Mouse (Mus musculus) intestine, embryonic 15.5 days (tissue): ENCODE data around the gene Tsga10. TPM values are rescaled to one million over a fixed set of nuclear protein-coding genes. Genes with fewer than 3 reads are reported as not detected.

ENCODE experiments used
- ATAC-seq: fragments of 200-750 bp; cut with Nextera tagmentation; 2 replicates; pipeline ENCODE4 v1.8.0; 2017; ENCODE audit warnings: moderate TSS enrichment, moderate library complexity
- H3K27ac ChIP-seq: fragments of 300-500 bp; sonication (generic); 2 replicates; pipeline ENCODE4 v1.5.1; 2015; ENCODE audit warnings: mild to moderate bottlenecking, inconsistent platforms
- H3K27me3 ChIP-seq: fragments of 300-500 bp; sonication (generic); replicated peaks from 2 replicates; pipeline ENCODE4 v1.6.1; 2015; ENCODE audit warnings: inconsistent platforms
- H3K36me3 ChIP-seq: fragments of 300-500 bp; sonication (generic); 2 replicates; pipeline ENCODE4 v1.6.1; 2015; ENCODE audit warnings: inconsistent platforms
- H3K4me1 ChIP-seq: fragments of 300-500 bp; sonication (generic); replicated peaks from 2 replicates; pipeline ENCODE4 v1.6.1; 2015; ENCODE audit warnings: inconsistent platforms
- H3K4me2 ChIP-seq: fragments of 300-500 bp; sonication (generic); replicated peaks from 2 replicates; pipeline ENCODE4 v1.6.1; 2015; ENCODE audit warnings: mild to moderate bottlenecking, inconsistent platforms
- H3K4me3 ChIP-seq: fragments of 300-500 bp; sonication (generic); replicated peaks from 2 replicates; pipeline ENCODE4 v1.5.1; 2015; ENCODE audit warnings: inconsistent platforms
- H3K9ac ChIP-seq: fragments of 300-500 bp; sonication (generic); 2 replicates; pipeline ENCODE4 v1.6.1; 2015; ENCODE audit warnings: inconsistent platforms
- H3K9me3 ChIP-seq: fragments of 300-500 bp; sonication (generic); 2 replicates; pipeline ENCODE4 v1.6.1; 2016; ENCODE audit warnings: inconsistent platforms
- WGBS: fragments of 180-500 bp; shearing (Covaris S2); methylation state at CpG from one replicate; pipeline ENCODE4 v1.1.7; 2015; 5-methylcytosine and 5-hydroxymethylcytosine counted together
- polyA plus RNA-seq: library from polyadenylated mRNA; unstranded; fragments of >200 nt; fragmentation: Nextera tagmentation; extraction: Ambion mirVana; gene quantifications from 2 replicates; pipeline ENCODE4 v1.2.1, GENCODE M21; 2015

The Tsga10 gene
- polyA plus RNA-seq, result 4.5 and 4.7 TPM in 2 replicates

- no peaks in the 10 kb centered on the region for H3K27me3 ChIP-seq
- WGBS, result 81% methylated on average over 6 of the region's 6 CpGs
- no peaks in the 10 kb centered on the region for H3K4me1 ChIP-seq
- peak within 1 kb of the TSS; percentile 68 for H3K4me3 ChIP-seq
- peak within 1 kb of the TSS; percentile 83 for H3K4me2 ChIP-seq
- peak within 1 kb of the TSS; percentile 67 for H3K9ac ChIP-seq
- ATAC-seq, result no peak
- H3K36me3 ChIP-seq, result no peaks in the 10 kb centered on the region
- H3K9me3 ChIP-seq, result no peaks in the 10 kb centered on the region
- peak within 1 kb of the TSS; percentile 89 for H3K27ac ChIP-seq
These were observed at the start of gene Tsga10 for GRCm38 (mm10) chr1:37866286-37866685. Gene Tsga10, minus strand, starts transcription at chr1:37866429.

DNA sequence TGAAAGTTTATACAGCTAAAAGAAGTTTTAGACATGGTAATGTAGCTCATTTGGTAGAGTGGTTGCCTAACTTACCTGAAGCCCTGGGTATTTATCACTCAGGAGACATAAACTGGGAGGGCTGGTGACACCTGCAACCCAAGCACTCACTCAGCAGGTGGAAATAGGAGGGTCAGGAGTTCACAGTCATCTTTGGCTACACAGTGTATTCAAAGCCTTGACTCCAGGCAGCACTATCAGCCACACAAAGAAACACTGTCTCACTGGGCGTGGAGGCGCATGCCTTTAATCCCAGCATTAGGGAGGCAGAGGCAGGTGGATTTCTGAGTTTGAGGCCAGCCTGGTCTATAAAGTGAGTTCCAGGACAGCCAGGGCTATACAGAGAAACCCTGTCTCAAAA is 46.5 kb upstream of the Tsga10 start:
- H3K9ac ChIP-seq, result no peak overlapping the region
- no peak overlapping the region for H3K4me3 ChIP-seq
- H3K4me2 ChIP-seq, result no peak overlapping the region
- H3K27me3 ChIP-seq, result no peaks in the 10 kb centered on the region; the same call in 1 of the 2 replicates
- 83% methylated on average over 2 of the region's 2 CpGs for WGBS
- no peak overlapping the region for H3K27ac ChIP-seq
- H3K9me3 ChIP-seq, result no peaks in the 10 kb centered on the region
- H3K4me1 ChIP-seq, result no peaks in the 10 kb centered on the region
- no peak for ATAC-seq
- no peaks in the 10 kb centered on the region for H3K36me3 ChIP-seq

GRCm38 (mm10) chr1:37903178-37903577 is 36.9 kb upstream of the Tsga10 start:
- Histone ChIP-seq H3K9me3 (no peaks in the 10 kb centered on the region), H3K9ac (no peak overlapping the region), H3K27me3 (no peaks in the 10 kb centered on the region), H3K4me1 (no peaks in the 10 kb centered on the region), H3K27ac (no peak overlapping the region), H3K4me3 (no peak overlapping the region), H3K4me2 (no peak overlapping the region), H3K36me3 (peaks cover 8% of the 10 kb centered on the region; the same call in 1 of the 2 replicates)
- 29% methylated on average over 6 of the region's 6 CpGs for WGBS
- ATAC-seq, result no peak

DNA sequence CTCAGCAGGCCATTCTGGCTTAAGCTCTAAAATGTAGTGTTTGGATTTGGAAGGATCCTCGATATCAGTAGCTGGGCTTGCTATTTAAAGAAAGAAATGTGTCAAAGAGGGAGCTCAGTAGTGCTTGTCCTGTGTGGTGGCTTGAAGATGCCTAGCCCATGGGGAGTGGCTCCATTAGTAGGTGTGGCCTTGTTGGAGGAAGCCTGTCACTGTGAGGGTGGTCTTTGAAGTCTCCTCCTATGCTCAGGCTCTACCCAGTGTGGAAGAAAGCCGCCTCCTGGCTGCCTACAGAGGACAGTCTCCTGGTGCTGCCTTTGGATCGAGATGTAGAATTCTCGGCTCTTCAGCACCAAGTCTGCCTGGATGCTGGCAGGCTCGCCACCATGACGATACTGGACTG is 34.1 kb upstream of the Tsga10 start:
- Histone ChIP-seq H3K27ac (no peak overlapping the region), H3K4me1 (no peaks in the 10 kb centered on the region), H3K27me3 (no peaks in the 10 kb centered on the region), H3K9ac (no peak overlapping the region), H3K4me3 (no peak overlapping the region), H3K9me3 (no peaks in the 10 kb centered on the region), H3K36me3 (peaks cover 17% of the 10 kb centered on the region; the same call in 1 of the 2 replicates), H3K4me2 (no peak overlapping the region)
- no peak for ATAC-seq
- 52% methylated on average over 6 of the region's 6 CpGs for WGBS

- no peaks in the 10 kb centered on the region for H3K4me1 ChIP-seq
- no peak overlapping the region for H3K9ac ChIP-seq
- WGBS, result 72% methylated on average over 4 of the region's 4 CpGs
- H3K4me3 ChIP-seq, result no peak overlapping the region
- no peak for ATAC-seq
- no peak overlapping the region for H3K4me2 ChIP-seq
- no peaks in the 10 kb centered on the region for H3K27me3 ChIP-seq
- no peak overlapping the region for H3K27ac ChIP-seq
- H3K9me3 ChIP-seq, result no peaks in the 10 kb centered on the region
- peaks cover 21% of the 10 kb centered on the region for H3K36me3 ChIP-seq
These were observed 33.6 kb upstream of the Tsga10 start for GRCm38 (mm10) chr1:37899816-37900215.

DNA sequence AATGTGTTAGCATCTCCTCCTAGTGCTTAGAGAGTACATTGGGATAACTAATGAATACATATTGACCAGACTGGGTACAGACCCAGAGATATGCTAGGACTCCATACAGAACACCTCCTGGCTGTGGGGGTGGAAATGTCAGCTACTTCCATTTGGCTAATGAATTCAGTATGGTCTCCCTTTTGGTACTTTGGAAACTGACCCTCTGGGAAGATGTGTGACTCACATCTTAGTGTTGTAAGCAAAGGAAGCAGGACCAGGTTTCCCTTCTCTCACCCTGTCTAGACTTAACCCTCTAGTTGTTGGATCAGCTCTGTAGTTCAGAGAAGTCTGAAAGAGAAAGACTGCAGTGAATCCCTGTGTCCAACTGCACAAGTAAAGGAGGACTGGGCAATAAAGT is 28.4 kb upstream of the Tsga10 start:
- H3K4me1 ChIP-seq, result peaks cover 4% of the 10 kb centered on the region
- no peak for ATAC-seq
- no peak overlapping the region for H3K4me3 ChIP-seq
- H3K4me2 ChIP-seq, result no peak overlapping the region
- peaks cover 23% of the 10 kb centered on the region for H3K36me3 ChIP-seq
- H3K9me3 ChIP-seq, result no peaks in the 10 kb centered on the region
- H3K27ac ChIP-seq, result no peak overlapping the region
- no peaks in the 10 kb centered on the region for H3K27me3 ChIP-seq
- H3K9ac ChIP-seq, result no peak overlapping the region

GRCm38 (mm10) chr1:37891400-37891799 is 25.2 kb upstream of the Tsga10 start:
- H3K36me3 ChIP-seq, result peaks cover 9% of the 10 kb centered on the region; the same call in 1 of the 2 replicates
- peak overlapping the region; percentile 72 for H3K4me3 ChIP-seq
- ATAC-seq, result no peak
- H3K4me2 ChIP-seq, result peak overlapping the region; percentile 68
- no peaks in the 10 kb centered on the region for H3K9me3 ChIP-seq
- H3K27ac ChIP-seq, result no peak overlapping the region
- no peak overlapping the region for H3K9ac ChIP-seq
- WGBS, result 55% methylated on average over 3 of the region's 3 CpGs
- no peaks in the 10 kb centered on the region for H3K27me3 ChIP-seq
- peaks cover 11% of the 10 kb centered on the region for H3K4me1 ChIP-seq

DNA sequence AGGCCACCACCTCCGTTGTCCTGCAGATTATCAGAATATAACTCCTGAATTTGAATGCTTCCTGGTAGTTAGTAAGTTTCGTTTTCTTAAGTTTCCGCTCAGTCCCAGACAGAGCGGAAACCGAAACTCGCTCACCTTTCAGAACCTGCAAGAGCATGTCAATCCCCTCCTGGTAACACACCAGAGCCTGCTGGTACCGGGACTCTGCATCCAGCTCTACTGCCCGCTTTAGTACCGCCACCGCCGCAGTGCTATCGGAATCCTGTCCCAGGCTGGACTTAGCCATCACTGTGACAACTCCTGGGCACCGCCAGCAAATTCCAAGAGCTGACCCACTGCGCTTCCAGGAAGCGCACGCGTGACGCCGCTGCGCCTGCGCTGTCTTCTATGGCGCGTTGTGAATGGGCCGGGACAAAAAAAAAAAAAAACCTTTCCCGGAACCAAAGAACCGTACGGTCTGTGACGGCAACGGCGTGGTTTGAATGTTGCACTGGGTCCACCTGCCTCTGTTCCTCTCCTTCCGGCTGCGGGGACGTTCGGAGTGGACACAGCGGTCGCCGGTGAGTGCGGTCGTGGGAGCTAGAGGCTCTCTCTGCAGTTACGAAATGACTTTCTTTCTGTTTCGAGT is 23.9 kb upstream of the Tsga10 start, which contains the start of the genes Mitd1 and Mrpl30:
Gene Mitd1, minus strand, starts transcription at position 387 of the 628 bp plus-strand sequence.
Gene Mrpl30, plus strand, starts transcription at position 453 of the 628 bp plus-strand sequence.
- peak within 1 kb of the TSS; percentile 66 for H3K9ac ChIP-seq
- peak within 1 kb of the TSS; percentile 72 for H3K4me3 ChIP-seq
- peaks cover 6% of the 10 kb centered on the region; the same call in 1 of the 2 replicates for H3K36me3 ChIP-seq
- no peaks in the 10 kb centered on the region for H3K27me3 ChIP-seq
- WGBS, result under 1% methylated on average over 40 of the region's 41 CpGs
- peak within 1 kb of the TSS; percentile 68 for H3K4me2 ChIP-seq
- peaks cover 11% of the 10 kb centered on the region for H3K4me1 ChIP-seq
- ATAC-seq, result peak; percentile 93
- no peaks in the 10 kb centered on the region for H3K9me3 ChIP-seq
- H3K27ac ChIP-seq, result peak within 1 kb of the TSS; percentile 86

DNA sequence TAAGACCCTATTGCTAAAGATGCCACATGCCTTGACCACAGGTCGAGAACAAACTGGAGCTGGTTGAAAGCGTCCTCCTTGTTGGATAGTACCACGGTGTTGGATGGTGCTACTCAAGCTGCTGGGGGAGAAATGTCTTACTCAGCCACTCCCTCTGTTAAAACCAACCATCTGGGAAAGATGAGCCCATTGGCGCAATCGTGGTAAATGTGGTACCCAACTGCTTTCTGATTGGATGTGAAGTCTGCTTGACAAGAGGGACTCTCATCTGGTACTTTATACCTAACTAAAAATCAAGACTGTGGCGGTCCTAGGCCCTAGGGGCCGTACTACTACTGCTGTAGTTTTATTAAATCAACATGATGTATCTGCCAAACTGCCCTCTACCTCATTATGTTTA is 23.0 kb upstream of the Tsga10 start:
- H3K36me3 ChIP-seq, result 0 out of 2 replicates have a peak, but pooled peaks cover under 1% of the 10 kb centered on the region
- H3K27me3 ChIP-seq, result no peaks in the 10 kb centered on the region
- H3K4me3 ChIP-seq, result peak overlapping the region; percentile 72
- H3K27ac ChIP-seq, result no peak overlapping the region
- WGBS, result 80% methylated on average over 7 of the region's 7 CpGs
- H3K4me2 ChIP-seq, result peak overlapping the region; percentile 68
- no peak for ATAC-seq
- no peaks in the 10 kb centered on the region for H3K9me3 ChIP-seq
- peaks cover 11% of the 10 kb centered on the region for H3K4me1 ChIP-seq
- H3K9ac ChIP-seq, result peak overlapping the region; percentile 66

DNA sequence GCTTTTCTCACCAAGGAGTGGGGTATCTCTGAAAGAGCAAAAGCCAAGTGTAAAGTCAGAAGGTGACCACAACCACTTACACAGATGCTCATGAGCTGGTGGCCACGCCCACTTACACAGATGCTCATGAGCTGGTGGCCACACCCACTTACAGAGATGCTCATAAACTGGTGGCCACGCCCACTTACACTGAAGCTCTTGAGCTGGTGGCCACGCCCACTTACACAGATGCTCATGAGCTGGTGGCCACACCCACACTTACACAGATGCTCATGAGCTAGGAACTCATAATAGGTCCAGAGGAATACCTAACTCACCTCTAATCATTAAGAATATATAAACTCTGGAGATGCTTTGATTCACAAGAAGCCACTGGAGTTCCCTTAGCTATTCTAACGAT is 18.2 kb upstream of the Tsga10 start:
- WGBS, result 79% methylated on average over 4 of the region's 4 CpGs
- H3K36me3 ChIP-seq, result 0 out of 2 replicates have a peak, but pooled peaks cover 11% of the 10 kb centered on the region
- no peak overlapping the region for H3K4me2 ChIP-seq
- H3K9me3 ChIP-seq, result no peaks in the 10 kb centered on the region
- ATAC-seq, result no peak
- H3K4me1 ChIP-seq, result peaks cover 5% of the 10 kb centered on the region
- no peak overlapping the region for H3K9ac ChIP-seq
- no peak overlapping the region for H3K27ac ChIP-seq
- H3K4me3 ChIP-seq, result no peak overlapping the region
- no peaks in the 10 kb centered on the region for H3K27me3 ChIP-seq

- Histone ChIP-seq H3K9ac (no peak overlapping the region), H3K9me3 (no peaks in the 10 kb centered on the region), H3K27me3 (no peaks in the 10 kb centered on the region), H3K27ac (no peak overlapping the region), H3K4me2 (no peak overlapping the region), H3K4me3 (no peak overlapping the region), H3K4me1 (no peaks in the 10 kb centered on the region), H3K36me3 (peaks cover 16% of the 10 kb centered on the region; the same call in 1 of the 2 replicates)
- WGBS, result 94% methylated on average over 4 of the region's 4 CpGs
- no peak for ATAC-seq
These were observed 17.2 kb upstream of the Tsga10 start for GRCm38 (mm10) chr1:37883411-37883810.

DNA sequence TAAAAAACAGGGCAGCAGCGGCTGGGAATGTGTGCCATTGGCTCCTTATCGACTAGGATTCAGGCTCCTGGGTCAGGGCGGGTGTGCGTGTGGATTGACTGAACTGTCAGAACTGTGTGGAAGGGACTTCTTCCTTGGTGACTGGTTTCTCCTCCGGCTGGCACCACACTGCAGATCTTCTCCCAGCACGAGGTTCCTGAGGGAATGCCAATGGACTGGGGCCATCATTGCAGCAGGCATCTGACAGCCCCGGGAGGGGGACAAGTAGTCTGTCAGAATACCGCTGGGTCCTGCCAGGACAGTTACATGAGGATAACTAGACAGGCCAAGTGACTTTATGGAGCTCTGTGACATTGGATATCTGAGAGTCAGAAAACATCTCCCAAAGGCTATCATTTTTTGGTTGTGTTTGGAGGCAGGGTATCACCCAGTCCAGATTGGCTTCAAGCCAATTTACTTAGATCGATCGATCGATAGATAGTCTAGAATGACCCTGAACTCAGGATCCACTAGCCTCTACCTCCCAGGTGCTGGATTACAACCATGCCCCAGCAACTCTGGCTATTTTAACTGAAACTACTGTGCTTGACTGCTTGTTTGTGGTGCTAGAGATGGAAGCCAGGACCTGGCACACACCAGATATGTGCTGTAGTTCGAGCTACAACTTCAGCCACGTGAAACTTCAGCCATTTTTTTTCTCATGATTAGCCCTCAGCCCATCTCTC is 11.7 kb upstream of the Tsga10 start:
- ATAC-seq, result no peak

More for the DNA sequence above, 11.7 kb upstream of the Tsga10 start:
- 94% methylated on average over 13 of the region's 13 CpGs for WGBS
- Histone ChIP-seq H3K9me3 (no peaks in the 10 kb centered on the region), H3K4me3 (no peak overlapping the region), H3K9ac (no peak overlapping the region), H3K27ac (no peak overlapping the region), H3K4me1 (no peaks in the 10 kb centered on the region), H3K4me2 (no peak overlapping the region), H3K27me3 (no peaks in the 10 kb centered on the region), H3K36me3 (peaks cover 37% of the 10 kb centered on the region)
